Mouse (Mus musculus) liver, embryonic 14.5 days (tissue): ENCODE data around the gene Kcnma1.

ENCODE experiments used
- CTCF ChIP-seq: IDR thresholded peaks from 2 replicates; pipeline ENCODE4 v1.5.1; 2016; ENCODE audit warnings: antibody characterized with exemption, low read depth, control low read depth
- EP300 ChIP-seq: IDR thresholded peaks from 2 replicates; pipeline ENCODE4 v1.6.1; 2016; ENCODE audit warnings: antibody characterized with exemption, low read depth

DNA sequence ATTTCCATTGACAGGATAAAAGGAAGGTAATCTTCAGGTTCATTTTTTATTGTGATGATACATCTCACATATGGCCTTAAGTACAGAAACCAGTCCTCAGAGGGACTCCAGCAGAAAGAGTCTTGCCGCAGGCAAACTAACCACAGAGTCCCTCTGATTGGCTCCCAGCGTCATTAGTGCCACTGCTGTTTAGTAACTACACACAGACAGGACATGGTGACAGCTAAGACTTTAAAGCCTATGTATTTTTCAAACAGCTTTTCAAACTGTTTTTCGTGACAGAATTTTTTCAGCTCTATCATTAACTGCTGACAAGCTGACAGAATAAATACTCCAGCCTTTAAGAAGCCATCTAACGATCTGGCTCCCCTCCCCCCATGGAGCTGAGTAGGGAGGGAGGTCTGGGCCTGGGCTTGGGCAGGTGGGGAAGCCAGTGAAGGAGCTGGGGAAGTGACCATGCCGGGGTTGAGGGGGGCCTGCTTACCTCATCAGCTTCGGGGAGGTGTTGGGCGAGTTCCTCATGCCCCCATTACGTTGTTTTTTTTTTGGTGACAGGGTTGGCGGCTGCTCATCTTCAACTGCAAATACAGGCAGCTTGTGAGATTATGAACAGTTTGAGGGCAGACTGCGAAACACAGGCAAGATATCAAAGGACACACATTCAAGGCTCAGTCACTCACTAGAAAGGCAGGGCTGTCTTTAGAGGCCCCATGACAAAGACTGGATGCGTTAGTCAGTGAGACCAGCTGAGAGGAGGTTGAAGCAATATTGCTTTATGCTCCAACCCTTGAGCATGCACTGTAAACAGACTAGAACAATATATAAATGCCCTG lies 628.3 kb downstream of the Kcnma1 start:
- TF ChIP-seq CTCF: no peak
- TF ChIP-seq EP300: no peak
